Mouse (Mus musculus): ENCODE data around the gene Klk1. TPM values are rescaled to one million over a fixed set of nuclear protein-coding genes. Genes with fewer than 3 reads are reported as not detected.
"Not testable (repeated sequence)": the region's sequence is repeated elsewhere in the genome, so short reads cannot be mapped to it uniquely, and the experiment has no call there.

Klk1 gene
- total and polyA plus RNA-seq, 2 experiments = 1.9 to 11.1 TPM

- Histone ChIP-seq H3K27me3 (ENCODE audit: control insufficient read depth, insufficient read depth, low read length) (no peaks in the 10 kb centered on the region), H3K79me2 (ENCODE audit: control insufficient read depth, insufficient read depth, low read length) (no peaks in the 10 kb centered on the region), H3K27ac (replicated peaks; ENCODE audit: insufficient read depth, low read depth, low read length) (peak overlapping the region; percentile 55), H3K4me3 (ENCODE audit: insufficient read depth, low read depth, low read length) (no peak overlapping the region), H3K36me3 (ENCODE audit: control insufficient read depth, insufficient read depth, low read length) (no peaks in the 10 kb centered on the region), H3K4me1 (ENCODE audit: control insufficient read depth, insufficient read depth, low read length) (peaks cover 15% of the 10 kb centered on the region), H3K9ac (ENCODE audit: low read depth, low read length) (no peak overlapping the region)
- 18% methylated on average over 3 of the region's 3 CpGs for WGBS
- TF ChIP-seq POLR2A (IDR thresholded peaks at IDR 0.05; ENCODE audit: extremely low read depth, insufficient read depth, low read length) (no peak), CTCF (IDR thresholded peaks at IDR 0.05; ENCODE audit: low read depth, low read length) (no peak)
- peak; percentile 73 for DNase-seq (ENCODE audit: extremely low read depth, low read depth, low spot score)
Measured at GRCm38 (mm10) chr7:44208307-44208706, 16.9 kb upstream of the Klk1 start.

- TF ChIP-seq POLR2A (IDR thresholded peaks at IDR 0.05; ENCODE audit: extremely low read depth, insufficient read depth, low read length) (no peak), CTCF (IDR thresholded peaks at IDR 0.05; ENCODE audit: low read depth, low read length) (no peak)
- 88% methylated on average over 1 of the region's 1 CpGs for WGBS
Measured at GRCm38 (mm10) chr7:44215645-44216044, 9.5 kb upstream of the Klk1 start, which contains the start of gene Klk1b5. Gene Klk1b5 (plus strand): TSS chr7:44215945.

GRCm38 (mm10) chr7:44221601-44222000 is 3.6 kb upstream of the Klk1 start:
- H3K36me3 ChIP-seq (ENCODE audit: control insufficient read depth, insufficient read depth, low read length); H3K27ac ChIP-seq (replicated peaks; ENCODE audit: insufficient read depth, low read depth, low read length); H3K79me2 ChIP-seq (ENCODE audit: control insufficient read depth, insufficient read depth, low read length); DNase-seq (ENCODE audit: extremely low read depth, low read depth, low spot score); H3K27me3 ChIP-seq (ENCODE audit: control insufficient read depth, insufficient read depth, low read length); H3K4me1 ChIP-seq (ENCODE audit: control insufficient read depth, insufficient read depth, low read length); H3K9ac ChIP-seq (ENCODE audit: low read depth, low read length); H3K4me3 ChIP-seq (ENCODE audit: insufficient read depth, low read depth, low read length): not testable (repeated sequence)
- 84% methylated on average over 9 of the region's 10 CpGs for WGBS

More at GRCm38 (mm10) chr7:44215645-44216044, 9.5 kb upstream of the Klk1 start, which contains the start of gene Klk1b5:
- DNase-seq (ENCODE audit: extremely low read depth, low read depth, low spot score) = no peak
- Histone ChIP-seq H3K27me3 (ENCODE audit: control insufficient read depth, insufficient read depth, low read length) (no peaks in the 10 kb centered on the region), H3K36me3 (ENCODE audit: control insufficient read depth, insufficient read depth, low read length) (no peaks in the 10 kb centered on the region), H3K27ac (replicated peaks; ENCODE audit: insufficient read depth, low read depth, low read length) (no peak within 1 kb of the TSS), H3K9ac (ENCODE audit: low read depth, low read length) (no peak within 1 kb of the TSS), H3K4me3 (ENCODE audit: insufficient read depth, low read depth, low read length) (no peak within 1 kb of the TSS), H3K4me1 (ENCODE audit: control insufficient read depth, insufficient read depth, low read length) (no peaks in the 10 kb centered on the region), H3K79me2 (ENCODE audit: control insufficient read depth, insufficient read depth, low read length) (no peaks in the 10 kb centered on the region)

- not testable (repeated sequence) for DNase-seq (ENCODE audit: extremely low read depth, low read depth, low spot score); H3K4me3 ChIP-seq (ENCODE audit: insufficient read depth, low read depth, low read length); H3K36me3 ChIP-seq (ENCODE audit: control insufficient read depth, insufficient read depth, low read length); H3K27ac ChIP-seq (replicated peaks; ENCODE audit: insufficient read depth, low read depth, low read length); H3K4me1 ChIP-seq (ENCODE audit: control insufficient read depth, insufficient read depth, low read length); H3K79me2 ChIP-seq (ENCODE audit: control insufficient read depth, insufficient read depth, low read length); H3K9ac ChIP-seq (ENCODE audit: low read depth, low read length); H3K27me3 ChIP-seq (ENCODE audit: control insufficient read depth, insufficient read depth, low read length)
- 75% methylated on average over 6 of the region's 6 CpGs for WGBS
Measured at GRCm38 (mm10) chr7:44222335-44222734, 2.8 kb upstream of the Klk1 start.

- no peak for DNase-seq (ENCODE audit: extremely low read depth, low read depth, low spot score)
Measured at GRCm38 (mm10) chr7:44235909-44236308, 10.7 kb downstream of the Klk1 start, which contains the start of gene Gm36864. Gene Gm36864 (plus strand): TSS chr7:44236177.

GRCm38 (mm10) chr7:44239913-44240312 is 14.8 kb downstream of the Klk1 start:
- Histone ChIP-seq H3K4me3 (ENCODE audit: insufficient read depth, low read depth, low read length) (no peak overlapping the region), H3K4me1 (ENCODE audit: control insufficient read depth, insufficient read depth, low read length) (peaks cover 4% of the 10 kb centered on the region; the same call in 1 of the 2 replicates), H3K27me3 (ENCODE audit: control insufficient read depth, insufficient read depth, low read length) (no peaks in the 10 kb centered on the region), H3K79me2 (ENCODE audit: control insufficient read depth, insufficient read depth, low read length) (no peaks in the 10 kb centered on the region), H3K36me3 (ENCODE audit: control insufficient read depth, insufficient read depth, low read length) (no peaks in the 10 kb centered on the region), H3K27ac (replicated peaks; ENCODE audit: insufficient read depth, low read depth, low read length) (no peak overlapping the region), H3K9ac (ENCODE audit: low read depth, low read length) (no peak overlapping the region)
- WGBS = 67% methylated on average over 2 of the region's 2 CpGs
- no peak for DNase-seq (ENCODE audit: extremely low read depth, low read depth, low spot score)
- no peak for TF ChIP-seq CTCF (IDR thresholded peaks at IDR 0.05; ENCODE audit: low read depth, low read length)
- no peak for TF ChIP-seq POLR2A (IDR thresholded peaks at IDR 0.05; ENCODE audit: extremely low read depth, insufficient read depth, low read length)

More at GRCm38 (mm10) chr7:44235909-44236308, 10.7 kb downstream of the Klk1 start, which contains the start of gene Gm36864:
- no peak for TF ChIP-seq POLR2A (IDR thresholded peaks at IDR 0.05; ENCODE audit: extremely low read depth, insufficient read depth, low read length)
- no peak for TF ChIP-seq CTCF (IDR thresholded peaks at IDR 0.05; ENCODE audit: low read depth, low read length)
- Histone ChIP-seq H3K79me2 (ENCODE audit: control insufficient read depth, insufficient read depth, low read length) (no peaks in the 10 kb centered on the region), H3K9ac (ENCODE audit: low read depth, low read length) (no peak within 1 kb of the TSS), H3K4me1 (ENCODE audit: control insufficient read depth, insufficient read depth, low read length) (peaks cover 1% of the 10 kb centered on the region; the same call in 1 of the 2 replicates), H3K4me3 (ENCODE audit: insufficient read depth, low read depth, low read length) (no peak within 1 kb of the TSS), H3K27me3 (ENCODE audit: control insufficient read depth, insufficient read depth, low read length) (no peaks in the 10 kb centered on the region), H3K27ac (replicated peaks; ENCODE audit: insufficient read depth, low read depth, low read length) (no peak within 1 kb of the TSS), H3K36me3 (ENCODE audit: control insufficient read depth, insufficient read depth, low read length) (no peaks in the 10 kb centered on the region)
- 58% methylated on average over 3 of the region's 3 CpGs for WGBS
